Mouse (Mus musculus) cortical plate, adult 2 months (tissue): ENCODE data around the gene D930020B18Rik.

Source experiments
- CTCF ChIP-seq: fragments of 200-500 bp; IDR thresholded peaks from 2 replicates; pipeline ENCODE4 v1.5.1; 2011; ENCODE audit warnings: mild to moderate bottlenecking, control low read depth, low read length; ENCODE audit not compliant: insufficient read depth; ENCODE audit errors: extremely low read depth
- POLR2A ChIP-seq: fragments of 200-500 bp; IDR thresholded peaks from 2 replicates; pipeline ENCODE4 v1.6.1; 2011; ENCODE audit warnings: mild to moderate bottlenecking, low read length, control low read depth; ENCODE audit not compliant: insufficient read depth; ENCODE audit errors: extremely low read depth

DNA sequence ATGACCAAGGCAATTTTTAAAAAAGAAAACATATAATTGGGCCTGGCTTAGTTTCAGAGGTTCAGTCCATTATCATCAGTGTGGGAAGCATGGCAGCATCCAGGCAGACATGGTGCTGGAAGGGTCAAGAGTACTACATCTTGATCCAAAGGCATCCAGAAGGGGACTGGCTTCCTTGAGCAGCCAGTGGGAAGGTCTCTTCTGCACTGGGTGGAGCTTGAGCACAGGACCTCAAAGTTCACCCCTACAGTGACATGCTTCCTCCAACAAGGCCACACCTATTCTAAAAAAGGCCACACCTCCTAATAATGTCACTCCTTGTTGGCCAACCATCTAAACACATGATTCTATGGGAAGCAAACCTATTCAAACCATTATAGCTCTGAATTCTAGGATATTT lies 75.5 kb downstream of the D930020B18Rik start:
- TF ChIP-seq CTCF = no peak
- TF ChIP-seq POLR2A = no peak
